Mouse (Mus musculus): ENCODE results near the gene Arhgef6. TPM values are rescaled to one million over a fixed set of nuclear protein-coding genes. Genes with fewer than 3 reads are reported as not detected.

The Arhgef6 gene
- polyA plus RNA-seq, 1 experiment from 2014 or later: 7.8 TPM

GRCm38 (mm10) chrX:57216271-57216670, 122.3 kb downstream of the Arhgef6 start:
- H3K4me3 ChIP-seq: no peak overlapping the region
- no peaks in the 10 kb centered on the region for H3K36me3 ChIP-seq
- WGBS: 71% methylated on average over 5 of the region's 5 CpGs
- no peak overlapping the region for H3K4me2 ChIP-seq
- H3K9ac ChIP-seq: no peak overlapping the region
- no peaks in the 10 kb centered on the region for H3K27me3 ChIP-seq
- ATAC-seq (ENCODE audit: low FRiP score): no peak
- H3K4me1 ChIP-seq (replicated peaks): no peaks in the 10 kb centered on the region
- H3K9me3 ChIP-seq: no peaks in the 10 kb centered on the region
- H3K27ac ChIP-seq: no peak overlapping the region

- no peak for ATAC-seq (ENCODE audit: low FRiP score)
- Histone ChIP-seq H3K4me3 (no peak overlapping the region), H3K27me3 (no peaks in the 10 kb centered on the region), H3K27ac (no peak overlapping the region), H3K9me3 (no peaks in the 10 kb centered on the region), H3K4me1 (replicated peaks) (no peaks in the 10 kb centered on the region), H3K4me2 (no peak overlapping the region), H3K9ac (no peak overlapping the region), H3K36me3 (no peaks in the 10 kb centered on the region)
- 91% methylated on average over 4 of the region's 4 CpGs for WGBS
These were observed 123.0 kb downstream of the Arhgef6 start for GRCm38 (mm10) chrX:57215495-57215894.

GRCm38 (mm10) chrX:57212862-57213261, 125.7 kb downstream of the Arhgef6 start:
- no peaks in the 10 kb centered on the region for H3K4me1 ChIP-seq (replicated peaks)
- no peaks in the 10 kb centered on the region for H3K27me3 ChIP-seq
- H3K9ac ChIP-seq: no peak overlapping the region
- 87% methylated on average over 3 of the region's 3 CpGs for WGBS
- H3K4me3 ChIP-seq: no peak overlapping the region
- ATAC-seq (ENCODE audit: low FRiP score): no peak
- H3K9me3 ChIP-seq: no peaks in the 10 kb centered on the region
- H3K4me2 ChIP-seq: no peak overlapping the region
- no peaks in the 10 kb centered on the region for H3K36me3 ChIP-seq
- no peak overlapping the region for H3K27ac ChIP-seq

GRCm38 (mm10) chrX:57211876-57212275, 126.7 kb downstream of the Arhgef6 start, which contains the start of gene Cd40lg:
Gene Cd40lg, plus strand, starts transcription at chrX:57212143.
- Histone ChIP-seq H3K27ac (no peak within 1 kb of the TSS), H3K4me2 (no peak within 1 kb of the TSS), H3K9me3 (no peaks in the 10 kb centered on the region), H3K4me1 (replicated peaks) (no peaks in the 10 kb centered on the region), H3K27me3 (no peaks in the 10 kb centered on the region), H3K4me3 (no peak within 1 kb of the TSS), H3K36me3 (no peaks in the 10 kb centered on the region), H3K9ac (no peak within 1 kb of the TSS)
- WGBS: 88% methylated on average over 9 of the region's 9 CpGs
- ATAC-seq (ENCODE audit: low FRiP score): no peak

- ATAC-seq (ENCODE audit: low FRiP score): no peak
- Histone ChIP-seq H3K4me1 (replicated peaks) (no peaks in the 10 kb centered on the region), H3K27me3 (no peaks in the 10 kb centered on the region), H3K9me3 (no peaks in the 10 kb centered on the region), H3K9ac (no peak overlapping the region), H3K27ac (no peak overlapping the region), H3K4me2 (no peak overlapping the region), H3K4me3 (no peak overlapping the region), H3K36me3 (no peaks in the 10 kb centered on the region)
- 89% methylated on average over 1 of the region's 1 CpGs for WGBS
These were observed 127.9 kb downstream of the Arhgef6 start for GRCm38 (mm10) chrX:57210591-57210990.

- ATAC-seq (ENCODE audit: low FRiP score): no peak
These were observed 138.1 kb downstream of the Arhgef6 start for GRCm38 (mm10) chrX:57200397-57200796.

GRCm38 (mm10) chrX:57198036-57198435, 140.5 kb downstream of the Arhgef6 start:
- Histone ChIP-seq H3K9me3 (no peaks in the 10 kb centered on the region), H3K9ac (no peak overlapping the region), H3K4me3 (no peak overlapping the region), H3K27ac (no peak overlapping the region), H3K27me3 (no peaks in the 10 kb centered on the region), H3K4me1 (replicated peaks) (no peaks in the 10 kb centered on the region), H3K36me3 (no peaks in the 10 kb centered on the region), H3K4me2 (no peak overlapping the region)
- ATAC-seq (ENCODE audit: low FRiP score): no peak
- whole genome bisulfite sequencing: 27% methylated on average over 2 of the region's 2 CpGs

More at GRCm38 (mm10) chrX:57200397-57200796, 138.1 kb downstream of the Arhgef6 start:
- Histone ChIP-seq H3K4me1 (replicated peaks) (no peaks in the 10 kb centered on the region), H3K9ac (no peak overlapping the region), H3K27me3 (no peaks in the 10 kb centered on the region), H3K4me2 (no peak overlapping the region), H3K9me3 (no peaks in the 10 kb centered on the region), H3K27ac (no peak overlapping the region), H3K4me3 (no peak overlapping the region), H3K36me3 (no peaks in the 10 kb centered on the region)
- 73% methylated on average over 2 of the region's 2 CpGs for WGBS

- 79% methylated on average over 9 of the region's 9 CpGs for WGBS
These were observed 142.2 kb downstream of the Arhgef6 start for GRCm38 (mm10) chrX:57196319-57196718.

GRCm38 (mm10) chrX:57189335-57189734, 149.2 kb downstream of the Arhgef6 start:
- Histone ChIP-seq H3K9me3 (no peaks in the 10 kb centered on the region), H3K27ac (no peak overlapping the region), H3K9ac (no peak overlapping the region), H3K4me1 (replicated peaks) (no peaks in the 10 kb centered on the region), H3K27me3 (no peaks in the 10 kb centered on the region), H3K4me3 (no peak overlapping the region), H3K36me3 (no peaks in the 10 kb centered on the region), H3K4me2 (no peak overlapping the region)
- no peak for ATAC-seq (ENCODE audit: low FRiP score)
- WGBS: 85% methylated on average over 5 of the region's 5 CpGs

More at GRCm38 (mm10) chrX:57196319-57196718, 142.2 kb downstream of the Arhgef6 start:
- no peak overlapping the region for H3K27ac ChIP-seq
- no peaks in the 10 kb centered on the region for H3K9me3 ChIP-seq
- H3K4me3 ChIP-seq: no peak overlapping the region
- no peaks in the 10 kb centered on the region for H3K27me3 ChIP-seq
- H3K9ac ChIP-seq: no peak overlapping the region
- no peak overlapping the region for H3K4me2 ChIP-seq
- no peaks in the 10 kb centered on the region for H3K36me3 ChIP-seq
- no peak for ATAC-seq (ENCODE audit: low FRiP score)
- no peaks in the 10 kb centered on the region for H3K4me1 ChIP-seq (replicated peaks)

- H3K4me3 ChIP-seq: no peak overlapping the region
- H3K36me3 ChIP-seq: no peaks in the 10 kb centered on the region
- no peaks in the 10 kb centered on the region for H3K27me3 ChIP-seq
- WGBS: 83% methylated on average over 8 of the region's 8 CpGs
- no peak overlapping the region for H3K27ac ChIP-seq
- H3K4me2 ChIP-seq: no peak overlapping the region
- no peaks in the 10 kb centered on the region for H3K9me3 ChIP-seq
- H3K4me1 ChIP-seq (replicated peaks): no peaks in the 10 kb centered on the region
- ATAC-seq (ENCODE audit: low FRiP score): no peak
- H3K9ac ChIP-seq: no peak overlapping the region
These were observed 151.2 kb downstream of the Arhgef6 start for GRCm38 (mm10) chrX:57187301-57187700.

- no peak overlapping the region for H3K4me2 ChIP-seq
- H3K27ac ChIP-seq: no peak overlapping the region
- no peaks in the 10 kb centered on the region for H3K36me3 ChIP-seq
- no peak overlapping the region for H3K4me3 ChIP-seq
- H3K27me3 ChIP-seq: no peaks in the 10 kb centered on the region
- no peak overlapping the region for H3K9ac ChIP-seq
- no peaks in the 10 kb centered on the region for H3K9me3 ChIP-seq
- ATAC-seq (ENCODE audit: low FRiP score): no peak
- 88% methylated on average over 3 of the region's 3 CpGs for WGBS
- H3K4me1 ChIP-seq (replicated peaks): no peaks in the 10 kb centered on the region
These were observed 155.2 kb downstream of the Arhgef6 start for GRCm38 (mm10) chrX:57183359-57183758.

GRCm38 (mm10) chrX:57182470-57182869, 156.1 kb downstream of the Arhgef6 start:
- Histone ChIP-seq H3K27me3 (no peaks in the 10 kb centered on the region), H3K4me3 (no peak overlapping the region), H3K9ac (no peak overlapping the region), H3K4me2 (no peak overlapping the region), H3K9me3 (no peaks in the 10 kb centered on the region), H3K27ac (no peak overlapping the region), H3K36me3 (no peaks in the 10 kb centered on the region), H3K4me1 (replicated peaks) (no peaks in the 10 kb centered on the region)
- ATAC-seq (ENCODE audit: low FRiP score): no peak
- WGBS: 89% methylated on average over 2 of the region's 2 CpGs

All from hindbrain, embryonic 13.5 days (tissue).